Mouse (Mus musculus): Measurements from ENCODE around the gene AU021092.

DNA sequence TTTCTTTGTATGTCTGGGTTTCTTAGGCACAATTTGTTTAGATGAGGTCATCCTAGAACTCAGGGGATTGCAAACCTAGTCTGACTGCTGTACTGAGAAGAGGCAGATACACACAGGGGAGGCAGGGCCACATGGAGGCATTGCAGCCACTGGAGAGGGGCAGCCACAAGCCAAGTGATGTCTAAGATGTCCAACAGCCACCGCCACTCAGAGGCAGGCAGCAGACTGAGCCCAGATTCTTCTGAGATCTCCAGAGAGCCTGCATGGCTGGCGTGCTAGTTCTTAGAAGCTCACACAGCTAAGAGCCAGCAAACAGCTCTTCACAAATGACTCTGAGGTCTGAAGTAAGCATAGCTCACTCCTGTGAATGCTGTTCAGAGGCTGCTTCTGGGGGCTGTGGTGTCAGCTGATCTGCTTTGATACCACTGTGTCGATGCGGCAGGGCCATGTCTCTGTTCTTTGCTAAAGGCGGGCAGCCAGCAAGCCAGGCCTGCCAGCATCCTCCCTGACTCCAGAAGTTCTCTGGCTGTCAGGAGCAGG is 16.6 kb downstream of the AU021092 start:
- TF ChIP-seq CTCF (IDR thresholded peaks at IDR 0.05; ENCODE audit: low read depth) (no peak), EP300 (optimal IDR thresholded peaks at IDR 0.05) (no peak)

All from stomach, postnatal 0 days (tissue).